Mouse (Mus musculus) CH12.LX (cell line): ENCODE measurements around the gene Myo1g. TPM values are rescaled to one million over a fixed set of nuclear protein-coding genes. Genes with fewer than 3 reads are reported as not detected.

Experiments used
- DNase-seq: peaks from one replicate; pipeline ENCODE4 v3.0.0-alpha.2; 2013; ENCODE audit errors: extremely low read depth
- H3K27ac ChIP-seq: 2 replicates; pipeline ENCODE4 v1.5.1; 2012; ENCODE audit warnings: low read depth, mild to moderate bottlenecking, control low read depth, moderate library complexity; ENCODE audit not compliant: insufficient read depth
- H3K27me3 ChIP-seq: replicated peaks from 2 replicates; pipeline ENCODE3; 2012; ENCODE audit warnings: inconsistent platforms
- H3K36me3 ChIP-seq, 2 experiments: replicated peaks in 1 of 2; 2 replicates each; pipeline versions ENCODE3 to v1.6.1; 2012; ENCODE audit warnings: inconsistent platforms in 1 of 2, low read length in 1 of 2, mild to moderate bottlenecking in 1 of 2, mixed read lengths in 1 of 2, moderate library complexity in 1 of 2; ENCODE audit not compliant: control insufficient read depth in 1 of 2, insufficient read depth in 1 of 2
- H3K4me1 ChIP-seq, 2 experiments: 2 replicates each; pipeline ENCODE4 v1.6.1; 2012; ENCODE audit warnings: inconsistent platforms in 1 of 2, moderate library complexity in 1 of 2; ENCODE audit not compliant: insufficient read depth in 2 of 2, control insufficient read depth in 1 of 2
- H3K4me2 ChIP-seq: 2 replicates; pipeline ENCODE4 v1.6.1; 2012; ENCODE audit warnings: low read depth, mild to moderate bottlenecking, control low read depth; ENCODE audit not compliant: poor library complexity, insufficient read depth, severe bottlenecking
- H3K4me3 ChIP-seq, 3 experiments: fragments of 150-350 bp in 1 of 3; sonication (generic) in 1 of 3; replicated peaks in 1 of 3; 2 replicates each; pipeline versions ENCODE3 to v1.5.1; 2011 to 2012; ENCODE audit warnings: low read depth in 2 of 3, low read length in 2 of 3, mild to moderate bottlenecking in 2 of 3, moderate library complexity in 2 of 3, control low read depth in 1 of 3, improper control_type of control experiment in 1 of 3, inconsistent platforms in 1 of 3, mixed read lengths in 1 of 3; ENCODE audit not compliant: poor library complexity in 1 of 3
- H3K79me2 ChIP-seq: replicated peaks from 2 replicates; pipeline ENCODE4 v1.6.1; 2012; ENCODE audit warnings: mild to moderate bottlenecking, moderate library complexity; ENCODE audit not compliant: control insufficient read depth, poor library complexity, insufficient read depth, severe bottlenecking; ENCODE audit errors: extremely low read depth
- H3K9ac ChIP-seq: 2 replicates; pipeline ENCODE4 v1.6.1; 2012; ENCODE audit warnings: low read depth, mild to moderate bottlenecking, control low read depth, moderate library complexity; ENCODE audit not compliant: insufficient read depth
- H3K9me3 ChIP-seq: replicated peaks from 2 replicates; pipeline ENCODE3; 2012; ENCODE audit warnings: low read length, inconsistent platforms, mixed read lengths
- BHLHE40 ChIP-seq: IDR thresholded peaks from 2 replicates; pipeline ENCODE4 v1.6.1; 2011; ENCODE audit warnings: mild to moderate bottlenecking, low read depth, low read length, improper control_type of control experiment
- CTCF ChIP-seq, 2 experiments: IDR thresholded peaks in 1 of 2; conservative IDR thresholded peaks in 1 of 2; 2 replicates each; pipeline ENCODE4 v1.5.1; 2011 to 2012; ENCODE audit warnings: low read depth in 2 of 2, low read length in 2 of 2, improper control_type of control experiment in 1 of 2, inconsistent platforms in 1 of 2, mild to moderate bottlenecking in 1 of 2, moderate library complexity in 1 of 2
- EP300 ChIP-seq: IDR thresholded peaks from 2 replicates; pipeline ENCODE4 v1.6.1; 2011; ENCODE audit warnings: low read length, improper control_type of control experiment
- HCFC1 ChIP-seq: IDR thresholded peaks from 2 replicates; pipeline ENCODE4 v1.6.1; 2012; ENCODE audit warnings: low read depth, mild to moderate bottlenecking, inconsistent platforms, low read length, improper control_type of control experiment
- IRF4 ChIP-seq: IDR thresholded peaks from 2 replicates; pipeline ENCODE4 v1.6.1; 2014; ENCODE audit warnings: low read depth, mild to moderate bottlenecking, inconsistent platforms, low read length, improper control_type of control experiment
- KAT2A ChIP-seq: IDR thresholded peaks from 2 replicates; pipeline ENCODE4 v1.6.1; 2012; ENCODE audit warnings: low read length, improper control_type of control experiment, inconsistent platforms; ENCODE audit not compliant: insufficient replicate concordance
- MAX ChIP-seq: IDR thresholded peaks from 2 replicates; pipeline ENCODE4 v1.6.1; 2011; ENCODE audit warnings: low read length, improper control_type of control experiment
- MAZ ChIP-seq: IDR thresholded peaks from 2 replicates; pipeline ENCODE4 v1.6.1; 2012; ENCODE audit warnings: low read depth, mild to moderate bottlenecking, inconsistent platforms, low read length, improper control_type of control experiment, moderate library complexity
- MEF2A ChIP-seq: IDR thresholded peaks from 2 replicates; pipeline ENCODE4 v1.6.1; 2014; ENCODE audit warnings: low read depth, mild to moderate bottlenecking, inconsistent platforms, low read length, improper control_type of control experiment, borderline replicate concordance
- MXI1 ChIP-seq: IDR thresholded peaks from 2 replicates; pipeline ENCODE4 v1.6.1; 2011; ENCODE audit warnings: mild to moderate bottlenecking, low read depth, low read length, improper control_type of control experiment
- MYC ChIP-seq: IDR thresholded peaks from 2 replicates; pipeline ENCODE4 v1.6.1; 2011; ENCODE audit warnings: low read depth, mild to moderate bottlenecking, improper control_type of control experiment, low read length
- NRF1 ChIP-seq: IDR thresholded peaks from 2 replicates; pipeline ENCODE4 v1.6.1; 2014; ENCODE audit warnings: low read depth, mild to moderate bottlenecking, inconsistent platforms, low read length, improper control_type of control experiment, moderate library complexity
- PAX5 ChIP-seq: IDR thresholded peaks from 2 replicates; pipeline ENCODE4 v1.6.1; 2012; ENCODE audit warnings: low read length, inconsistent platforms, mixed read lengths
- POLR2A ChIP-seq: IDR thresholded peaks from 2 replicates; pipeline ENCODE4 v1.6.1; 2011; ENCODE audit warnings: low read depth, mild to moderate bottlenecking, improper control_type of control experiment, low read length
- POLR2AphosphoS2 ChIP-seq: IDR thresholded peaks from 2 replicates; pipeline ENCODE4 v1.6.1; 2011; ENCODE audit warnings: low read depth, low read length, improper control_type of control experiment
- RAD21 ChIP-seq: IDR thresholded peaks from 2 replicates; pipeline ENCODE4 v1.6.1; 2011; ENCODE audit warnings: low read depth, mild to moderate bottlenecking, low read length, improper control_type of control experiment, moderate library complexity
- RCOR1 ChIP-seq: conservative IDR thresholded peaks from 2 replicates; pipeline ENCODE4 v1.6.1; 2012; ENCODE audit warnings: low read depth, mild to moderate bottlenecking, inconsistent platforms, low read length, improper control_type of control experiment
- SIN3A ChIP-seq: IDR thresholded peaks from 2 replicates; pipeline ENCODE4 v1.6.1; 2012; ENCODE audit warnings: low read length, improper control_type of control experiment, inconsistent platforms
- TBP ChIP-seq: conservative IDR thresholded peaks from 2 replicates; pipeline ENCODE4 v1.6.1; 2011; ENCODE audit warnings: low read depth, low read length, improper control_type of control experiment
- TCF12 ChIP-seq: IDR thresholded peaks from 2 replicates; pipeline ENCODE4 v1.6.1; 2014; ENCODE audit warnings: low read depth, mild to moderate bottlenecking, inconsistent platforms, low read length, improper control_type of control experiment
- USF1 ChIP-seq: IDR thresholded peaks from 2 replicates; pipeline ENCODE4 v1.6.1; 2014; ENCODE audit warnings: low read depth, mild to moderate bottlenecking, inconsistent platforms, low read length, improper control_type of control experiment
- ZKSCAN1 ChIP-seq: IDR thresholded peaks from 2 replicates; pipeline ENCODE4 v1.6.1; 2012; ENCODE audit warnings: low read depth, inconsistent platforms, low read length, improper control_type of control experiment, borderline replicate concordance
- dilution Hi-C: fragments of 300-500 bp; cut with MboI; formaldehyde crosslinking; loops from 2 replicates; pipeline ENCODE4 v1.14.3; 2020; ENCODE audit warnings: low sequenced_read_pairs; ENCODE audit not compliant: extremely low pct_unique_long_range_greater_than_20kb, extremely low pct_ligation_motif_present
- in situ Hi-C: fragments of 300-500 bp; cut with MboI; formaldehyde crosslinking; loops from 3 replicates; pipeline ENCODE4 v1.14.3; 2019; ENCODE audit warnings: low sequenced_read_pairs, low pct_ligation_motif_present, low pct_unique_long_range_greater_than_20kb, mixed read lengths
- polyA plus RNA-seq: library from polyadenylated mRNA; unstranded; fragments of >175 nt; gene quantifications from 2 replicates; pipeline ENCODE4 v1.2.1, GENCODE M21; 2012; ENCODE audit warnings: low read depth; ENCODE audit not compliant: insufficient read length
- total RNA-seq, 2 experiments: library from RNA; depleted of rRNA; stranded (reverse); fragments of 300-350 nt in 1 of 2; fragments of >200 nt in 1 of 2; gene quantifications; 2 replicates each; pipeline ENCODE4 v1.2.3; 2012 to 2014

Gene Myo1g
- total and polyA plus RNA-seq, 3 experiments = 268 to 335 (median 284) TPM

DNA sequence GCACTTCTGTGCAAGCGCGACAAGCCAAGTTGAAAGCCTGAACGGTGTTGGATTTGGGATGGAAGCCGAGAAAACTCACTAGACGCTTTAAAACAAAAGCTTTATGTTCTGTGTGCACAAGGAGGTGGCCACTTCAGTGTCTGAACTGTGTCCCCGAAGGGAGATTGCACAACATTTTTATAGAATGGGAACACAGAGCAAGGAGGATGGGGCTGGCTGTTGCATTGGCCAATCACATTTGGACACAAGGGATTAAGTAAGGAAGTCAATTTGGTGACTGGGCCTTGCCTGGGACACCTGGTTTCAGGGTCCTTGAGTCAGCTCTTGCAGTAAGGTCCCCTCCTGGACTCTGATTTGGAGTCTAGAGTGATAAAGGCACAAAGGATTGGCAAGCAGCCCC is 16.1 kb downstream of the Myo1g start:
- no peak overlapping the region for H3K4me2 ChIP-seq
- H3K4me3 ChIP-seq = no peak overlapping the region
- no peaks in the 10 kb centered on the region for H3K79me2 ChIP-seq
- DNase-seq = no peak
- no peaks in the 10 kb centered on the region for H3K27me3 ChIP-seq
- no peak overlapping the region for H3K9ac ChIP-seq
- peaks cover 48 to 83% of the 10 kb centered on the region in 2 experiments for H3K36me3 ChIP-seq
- H3K27ac ChIP-seq = no peak overlapping the region
- dilution Hi-C loops = no loop called here
- TF ChIP-seq CTCF (conservative IDR thresholded peaks at IDR 0.05 in 1 of 2, IDR thresholded peaks at IDR 0.05 in 1 of 2; ENCODE audit: low read depth in 2 of 2, low read length in 2 of 2) (no peak), POLR2AphosphoS2 (peak; percentile 57; the same call in 1 of the 2 replicates), BHLHE40 (no peak), SIN3A (no peak), MAZ (no peak)
- H3K9me3 ChIP-seq = no peaks in the 10 kb centered on the region
- in situ Hi-C loops = no loop called here
- H3K4me1 ChIP-seq = no peaks in the 10 kb centered on the region

DNA sequence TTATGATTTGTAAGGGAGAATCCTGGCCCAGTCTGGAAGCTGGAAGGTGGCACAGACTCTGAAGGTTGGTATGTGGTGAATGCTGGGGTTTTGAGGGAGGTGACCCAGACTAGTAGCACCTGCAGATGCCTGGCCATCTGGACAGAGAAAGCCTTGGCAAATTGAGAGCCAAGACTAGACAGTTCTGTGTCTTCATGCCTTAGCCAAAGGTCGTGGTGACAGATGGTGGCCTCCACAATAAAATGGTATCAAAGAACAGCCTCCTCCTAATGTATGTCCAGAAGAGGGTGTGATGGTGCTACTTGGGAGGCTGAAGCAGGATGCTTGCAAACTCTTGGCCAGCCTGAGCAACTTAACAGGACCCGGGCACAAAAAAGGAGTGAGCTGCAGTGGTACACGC is 16.5 kb downstream of the Myo1g start:
- Histone ChIP-seq H3K4me1 (no peaks in the 10 kb centered on the region), H3K9me3 (no peaks in the 10 kb centered on the region), H3K4me3 (no peak overlapping the region), H3K27ac (no peak overlapping the region), H3K27me3 (no peaks in the 10 kb centered on the region), H3K4me2 (no peak overlapping the region), H3K79me2 (no peaks in the 10 kb centered on the region), H3K9ac (no peak overlapping the region), H3K36me3 (peaks cover 44 to 79% of the 10 kb centered on the region in 2 experiments)
- dilution Hi-C loops = no loop called here
- no peak for TF ChIP-seq USF1
- 0 out of 2 replicates have a peak, but pooled peaks have one; percentile 66 for TF ChIP-seq POLR2AphosphoS2
- no peak for DNase-seq
- in situ Hi-C loops = no loop called here

DNA sequence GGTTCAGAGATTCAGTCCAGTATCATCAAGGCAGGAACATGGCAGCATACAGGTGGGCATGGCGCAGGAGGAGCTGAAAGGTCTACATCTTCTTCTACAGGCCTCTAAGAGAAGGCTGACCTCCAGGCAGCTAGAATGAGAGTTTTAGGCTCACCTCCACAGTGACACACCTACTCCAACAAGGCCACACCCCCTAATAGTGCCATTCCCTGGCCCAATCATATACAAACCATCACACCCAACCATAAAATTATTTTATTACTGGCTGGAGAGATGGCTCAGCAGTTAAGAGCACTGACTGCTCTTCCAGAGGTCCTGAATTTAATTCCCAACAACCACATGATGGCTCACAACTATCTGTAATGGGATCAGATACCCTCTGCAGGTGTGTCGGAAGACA is 18.3 kb downstream of the Myo1g start:
- Histone ChIP-seq H3K36me3 (peaks cover 27 to 64% of the 10 kb centered on the region in 2 experiments), H3K4me3 (no peak overlapping the region), H3K79me2 (no peaks in the 10 kb centered on the region), H3K9me3 (no peaks in the 10 kb centered on the region), H3K27me3 (no peaks in the 10 kb centered on the region), H3K4me1 (peaks cover 5 to 8% of the 10 kb centered on the region in 2 experiments; a peak in 2 of 4 replicates), H3K27ac (no peak overlapping the region), H3K4me2 (no peak overlapping the region), H3K9ac (no peak overlapping the region)
- TF ChIP-seq IRF4 (no peak), NRF1 (no peak), MXI1 (no peak), MYC (no peak), MAX (no peak), TCF12 (no peak), PAX5 (no peak), MAZ (no peak), RCOR1 (no peak), RAD21 (no peak), ZKSCAN1 (no peak), POLR2A (no peak), HCFC1 (no peak), TBP (no peak), EP300 (no peak), MEF2A (no peak), KAT2A (no peak), BHLHE40 (no peak)
- dilution Hi-C loops (no loop called here), in situ Hi-C loops (no loop called here)
- DNase-seq = no peak
